Mouse (Mus musculus) forebrain, postnatal 0 days (tissue): Measurements from ENCODE around the gene Zc2hc1c. TPM values are rescaled to one million over a fixed set of nuclear protein-coding genes. Genes with fewer than 3 reads are reported as not detected.

ENCODE experiments used
- ATAC-seq: fragments of 200-750 bp; cut with Nextera tagmentation; 2 replicates; pipeline ENCODE4 v1.8.0; 2017; ENCODE audit warnings: mild to moderate bottlenecking, moderate library complexity
- DNase-seq: peaks from one replicate; pipeline ENCODE4 v3.0.0-alpha.2; 2015
- H3K27ac ChIP-seq: fragments of 300-500 bp; sonication (generic); 2 replicates; pipeline ENCODE4 v1.5.1; 2014; ENCODE audit warnings: low read depth, mild to moderate bottlenecking, antibody characterized with exemption, low read length, moderate library complexity, mixed read lengths
- H3K27me3 ChIP-seq: fragments of 300-500 bp; sonication (generic); 2 replicates; pipeline ENCODE4 v1.6.1; 2014; ENCODE audit warnings: mild to moderate bottlenecking, low read length, mixed read lengths; ENCODE audit not compliant: insufficient read depth
- H3K36me3 ChIP-seq: fragments of 300-500 bp; sonication (generic); 2 replicates; pipeline ENCODE4 v1.6.1; 2014; ENCODE audit warnings: mild to moderate bottlenecking, moderate library complexity; ENCODE audit not compliant: insufficient read depth
- H3K4me1 ChIP-seq: fragments of 300-500 bp; sonication (generic); 2 replicates; pipeline ENCODE4 v1.6.1; 2014; ENCODE audit warnings: antibody characterized with exemption; ENCODE audit not compliant: insufficient read depth
- H3K4me2 ChIP-seq: fragments of 300-500 bp; sonication (generic); 2 replicates; pipeline ENCODE4 v1.6.1; 2014; ENCODE audit warnings: low read depth, mild to moderate bottlenecking, moderate library complexity
- H3K4me3 ChIP-seq: fragments of 300-500 bp; sonication (generic); 2 replicates; pipeline ENCODE4 v1.5.1; 2014; ENCODE audit warnings: low read depth, low read length, mixed read lengths
- H3K9ac ChIP-seq: fragments of 300-500 bp; sonication (generic); 2 replicates; pipeline ENCODE4 v1.6.1; 2014; ENCODE audit warnings: mild to moderate bottlenecking
- H3K9me3 ChIP-seq: fragments of 300-500 bp; sonication (generic); 2 replicates; pipeline ENCODE4 v1.6.1; 2016; ENCODE audit warnings: low read length
- CTCF ChIP-seq: sonication (generic); IDR thresholded peaks from 2 replicates; pipeline ENCODE4 v1.5.1; 2016; ENCODE audit warnings: antibody characterized with exemption, control low read depth, low read depth
- WGBS: fragments of 180-500 bp; shearing (Covaris S2); extraction: QIAGEN DNeasy Blood & Tissue Kit; methylation state at CpG from one replicate; pipeline ENCODE4 v1.1.7; 2014; 5-methylcytosine and 5-hydroxymethylcytosine counted together
- polyA plus RNA-seq: library from polyadenylated mRNA; unstranded; fragments of >200 nt; fragmentation: Nextera tagmentation; extraction: Ambion mirVana; gene quantifications from 2 replicates; pipeline ENCODE4 v1.2.1, GENCODE M21; 2015
- total RNA-seq: library from RNA; depleted of rRNA; stranded (reverse); fragments of >200 nt; gene quantifications from 2 replicates; pipeline ENCODE4 v1.2.3, GENCODE M21; 2014

Zc2hc1c gene
- total and polyA plus RNA-seq, 2 experiments from 2014 or later: 1.1 to 1.3 TPM

- Histone ChIP-seq H3K9ac (no peak overlapping the region), H3K9me3 (no peaks in the 10 kb centered on the region), H3K4me2 (no peak overlapping the region), H3K27me3 (no peaks in the 10 kb centered on the region), H3K27ac (no peak overlapping the region), H3K4me1 (peaks cover 9% of the 10 kb centered on the region; the same call in 1 of the 2 replicates), H3K4me3 (no peak overlapping the region), H3K36me3 (no peaks in the 10 kb centered on the region)
- 71% methylated on average over 8 of the region's 8 CpGs for WGBS
- ATAC-seq: no peak
- TF ChIP-seq CTCF: no peak
- DNase-seq: no peak
Observed at GRCm38 (mm10) chr12:85284331-85284730, 4.1 kb upstream of the Zc2hc1c start.

GRCm38 (mm10) chr12:85284996-85285395 lies 3.4 kb upstream of the Zc2hc1c start:
- no peak for TF ChIP-seq CTCF
- Histone ChIP-seq H3K27me3 (no peaks in the 10 kb centered on the region), H3K4me2 (no peak overlapping the region), H3K4me1 (0 out of 2 replicates have a peak, but pooled peaks cover 5% of the 10 kb centered on the region), H3K9ac (no peak overlapping the region), H3K27ac (no peak overlapping the region), H3K9me3 (no peaks in the 10 kb centered on the region), H3K4me3 (no peak overlapping the region), H3K36me3 (no peaks in the 10 kb centered on the region)
- no peak for DNase-seq
- no peak for ATAC-seq
- WGBS: 92% methylated on average over 4 of the region's 4 CpGs

GRCm38 (mm10) chr12:85286941-85287340 lies 1.4 kb upstream of the Zc2hc1c start:
- Histone ChIP-seq H3K36me3 (no peaks in the 10 kb centered on the region), H3K9me3 (no peaks in the 10 kb centered on the region), H3K4me1 (0 out of 2 replicates have a peak, but pooled peaks cover 5% of the 10 kb centered on the region), H3K4me3 (no peak overlapping the region), H3K27ac (no peak overlapping the region), H3K4me2 (no peak overlapping the region), H3K9ac (no peak overlapping the region), H3K27me3 (no peaks in the 10 kb centered on the region)
- 37% methylated on average over 5 of the region's 5 CpGs for WGBS
- peak; percentile 67 for TF ChIP-seq CTCF
- no peak for DNase-seq
- 0 out of 2 replicates have a peak, but pooled peaks have one; percentile 32 for ATAC-seq

GRCm38 (mm10) chr12:85287809-85288485 lies 444 bp upstream of the Zc2hc1c start, which contains the start of gene Acyp1:
TSS of gene Acyp1 (minus strand) at chr12:85288438.
- ATAC-seq (peak; percentile 43), DNase-seq (peak; percentile 14)
- peak within 1 kb of the TSS; percentile 39 for H3K9ac ChIP-seq
- H3K27me3 ChIP-seq: no peaks in the 10 kb centered on the region
- 7% methylated on average over 21 of the region's 21 CpGs for WGBS
- H3K27ac ChIP-seq: peak within 1 kb of the TSS; percentile 29; the same call in 1 of the 2 replicates
- H3K9me3 ChIP-seq: no peaks in the 10 kb centered on the region
- TF ChIP-seq CTCF: no peak
- H3K36me3 ChIP-seq: no peaks in the 10 kb centered on the region
- H3K4me1 ChIP-seq: 0 out of 2 replicates have a peak, but pooled peaks cover 5% of the 10 kb centered on the region
- peak within 1 kb of the TSS; percentile 74 for H3K4me2 ChIP-seq
- H3K4me3 ChIP-seq: peak within 1 kb of the TSS; percentile 44

GRCm38 (mm10) chr12:85289157-85290000 lies 988 bp downstream of the Zc2hc1c start:
- peak overlapping the region; percentile 74 for H3K4me2 ChIP-seq
- H3K36me3 ChIP-seq: no peaks in the 10 kb centered on the region
- no peak for ATAC-seq
- H3K9me3 ChIP-seq: no peaks in the 10 kb centered on the region
- no peak overlapping the region for H3K27ac ChIP-seq
- no peak for TF ChIP-seq CTCF
- no peak for DNase-seq
- H3K27me3 ChIP-seq: no peaks in the 10 kb centered on the region
- 0 out of 2 replicates have a peak, but pooled peaks cover 5% of the 10 kb centered on the region for H3K4me1 ChIP-seq
- peak overlapping the region; percentile 39 for H3K9ac ChIP-seq
- peak overlapping the region; percentile 44 for H3K4me3 ChIP-seq
- WGBS: 54% methylated on average over 24 of the region's 24 CpGs

GRCm38 (mm10) chr12:85290633-85291032 lies 2.2 kb downstream of the Zc2hc1c start:
- DNase-seq (no peak), ATAC-seq (no peak)
- no peak overlapping the region for H3K4me2 ChIP-seq
- no peak overlapping the region for H3K9ac ChIP-seq
- no peak overlapping the region for H3K27ac ChIP-seq
- H3K27me3 ChIP-seq: no peaks in the 10 kb centered on the region
- WGBS: 86% methylated on average over 10 of the region's 10 CpGs
- no peaks in the 10 kb centered on the region for H3K36me3 ChIP-seq
- no peak overlapping the region for H3K4me3 ChIP-seq
- H3K9me3 ChIP-seq: no peaks in the 10 kb centered on the region
- H3K4me1 ChIP-seq: 0 out of 2 replicates have a peak, but pooled peaks cover 5% of the 10 kb centered on the region
- TF ChIP-seq CTCF: no peak

- H3K9ac ChIP-seq: no peak overlapping the region
- no peak overlapping the region for H3K4me2 ChIP-seq
- H3K4me1 ChIP-seq: 0 out of 2 replicates have a peak, but pooled peaks cover 5% of the 10 kb centered on the region
- DNase-seq: no peak
- no peak for TF ChIP-seq CTCF
- H3K9me3 ChIP-seq: no peaks in the 10 kb centered on the region
- no peak for ATAC-seq
- H3K4me3 ChIP-seq: no peak overlapping the region
- no peak overlapping the region for H3K27ac ChIP-seq
- H3K36me3 ChIP-seq: no peaks in the 10 kb centered on the region
- no peaks in the 10 kb centered on the region for H3K27me3 ChIP-seq
Observed at GRCm38 (mm10) chr12:85291541-85291940, 3.1 kb downstream of the Zc2hc1c start.
